In genomic region chr3:84952135-84952534, GRCm38 (mm10) we compare ENCODE assay signal across 8 mouse cellular contexts.
DNase-seq lines count a peak whose midpoint lies in the region; ATAC-seq lines count a peak whose summit lies in the region.

No protein-coding gene starts in this region.

- DNase-seq in adrenal gland, adult 8-10 months: peak; percentile 68
- peak; percentile 87 for DNase-seq in embryonic facial prominence, embryonic 11.5 days (ENCODE audit: low spot score)
- DNase-seq in heart, embryonic 10.5 days (ENCODE audit: low spot score): peak; percentile 76
- DNase-seq in limb, embryonic 11.5 days (ENCODE audit: low spot score): peak; percentile 65
- DNase-seq in neural tube, embryonic 10.5 days (ENCODE audit: extremely low spot score, low spot score): peak; percentile 73
- DNase-seq in testis, postnatal 14 days (ENCODE audit: low spot score): peak; percentile 63

- H3K27ac ChIP-seq in embryonic facial prominence, embryonic 11.5 days (replicated peaks; ENCODE audit: low read depth, low read length): 0 out of 2 replicates have a peak overlapping the region, but pooled peaks have one; percentile 41
- peak overlapping the region; percentile 67; the same call in 1 of the 2 replicates for H3K27ac ChIP-seq in heart, embryonic 10.5 days
- peak overlapping the region; percentile 34; the same call in 1 of the 2 replicates for H3K27ac ChIP-seq in kidney, embryonic 14.5 days (ENCODE audit: low read depth, low read length)
- H3K27ac ChIP-seq in limb, embryonic 11.5 days (replicated peaks; ENCODE audit: low read depth, low read length): no peak overlapping the region

- H3K4me3 ChIP-seq in embryonic facial prominence, embryonic 11.5 days (ENCODE audit: low read depth, low read length): peak overlapping the region; percentile 33
- H3K4me3 ChIP-seq in heart, embryonic 10.5 days: peak overlapping the region; percentile 51
- H3K4me3 ChIP-seq in kidney, embryonic 14.5 days (ENCODE audit: low read length): peak overlapping the region; percentile 45
- peak overlapping the region; percentile 9; the same call in 1 of the 2 replicates for H3K4me3 ChIP-seq in limb, embryonic 11.5 days (ENCODE audit: low read depth, low read length)

- H3K4me2 ChIP-seq in embryonic facial prominence, embryonic 11.5 days (ENCODE audit: low read depth, low read length): peak overlapping the region; percentile 60
- peak overlapping the region; percentile 52 for H3K4me2 ChIP-seq in kidney, embryonic 14.5 days (replicated peaks; ENCODE audit: low read depth, low read length)
- H3K4me2 ChIP-seq in limb, embryonic 11.5 days (ENCODE audit: low read depth, severe bottlenecking): peak overlapping the region; percentile 42; the same call in 1 of the 2 replicates

- H3K4me1 ChIP-seq in embryonic facial prominence, embryonic 11.5 days (ENCODE audit: control insufficient read depth, insufficient read depth, low read length): no peaks in the 10 kb centered on the region
- H3K4me1 ChIP-seq in heart, embryonic 10.5 days: peaks cover 13% of the 10 kb centered on the region
- H3K4me1 ChIP-seq in kidney, embryonic 14.5 days (ENCODE audit: control insufficient read depth, insufficient read depth, low read length): peaks cover 5% of the 10 kb centered on the region; the same call in 1 of the 2 replicates
- 0 out of 2 replicates have a peak, but pooled peaks cover 2% of the 10 kb centered on the region for H3K4me1 ChIP-seq in limb, embryonic 11.5 days (ENCODE audit: control insufficient read depth, insufficient read depth, low read length)

- H3K36me3 ChIP-seq in embryonic facial prominence, embryonic 11.5 days (replicated peaks; ENCODE audit: control insufficient read depth, insufficient read depth, low read depth, low read length): no peaks in the 10 kb centered on the region
- no peaks in the 10 kb centered on the region for H3K36me3 ChIP-seq in heart, embryonic 10.5 days
- H3K36me3 ChIP-seq in kidney, embryonic 14.5 days (ENCODE audit: control insufficient read depth, insufficient read depth, low read length): no peaks in the 10 kb centered on the region
- H3K36me3 ChIP-seq in limb, embryonic 11.5 days (ENCODE audit: control insufficient read depth, insufficient read depth, low read length): no peaks in the 10 kb centered on the region

- WGBS in embryonic facial prominence, embryonic 11.5 days: 7% methylated on average over 13 of the region's 13 CpGs
- WGBS in heart, embryonic 10.5 days: 49% methylated on average over 13 of the region's 13 CpGs
- 7% methylated on average over 13 of the region's 13 CpGs for WGBS in kidney, embryonic 14.5 days
- WGBS in limb, embryonic 11.5 days: 17% methylated on average over 13 of the region's 13 CpGs

- no peaks in the 10 kb centered on the region for H3K9me3 ChIP-seq in embryonic facial prominence, embryonic 11.5 days (replicated peaks; ENCODE audit: control insufficient read depth, low read length)
- H3K9me3 ChIP-seq in heart, embryonic 10.5 days: no peaks in the 10 kb centered on the region
- H3K9me3 ChIP-seq in kidney, embryonic 14.5 days (ENCODE audit: control insufficient read depth, low read length): no peaks in the 10 kb centered on the region
- no peaks in the 10 kb centered on the region for H3K9me3 ChIP-seq in limb, embryonic 11.5 days (ENCODE audit: control insufficient read depth, low read length)

- H3K9ac ChIP-seq in embryonic facial prominence, embryonic 11.5 days (replicated peaks; ENCODE audit: low read length): peak overlapping the region; percentile 50; the same call in 1 of the 2 replicates
- no peak overlapping the region for H3K9ac ChIP-seq in kidney, embryonic 14.5 days (ENCODE audit: low read depth, low read length)
- no peak overlapping the region for H3K9ac ChIP-seq in limb, embryonic 11.5 days (ENCODE audit: low read length)

- H3K27me3 ChIP-seq in embryonic facial prominence, embryonic 11.5 days (ENCODE audit: control insufficient read depth, insufficient read depth, low read length): no peaks in the 10 kb centered on the region
- no peaks in the 10 kb centered on the region for H3K27me3 ChIP-seq in heart, embryonic 10.5 days (ENCODE audit: insufficient read depth, poor library complexity, severe bottlenecking)
- no peaks in the 10 kb centered on the region for H3K27me3 ChIP-seq in kidney, embryonic 14.5 days (ENCODE audit: control insufficient read depth, insufficient read depth, low read length)
- no peaks in the 10 kb centered on the region for H3K27me3 ChIP-seq in limb, embryonic 11.5 days (ENCODE audit: control insufficient read depth, insufficient read depth, low read length)

- ATAC-seq in embryonic facial prominence, embryonic 11.5 days (replicated peaks; ENCODE audit: insufficient number of reproducible peaks, low FRiP score, low TSS enrichment, low read depth): peak; percentile 98
- peak; percentile 99 for ATAC-seq in kidney, embryonic 14.5 days (ENCODE audit: low FRiP score, low TSS enrichment)
- ATAC-seq in limb, embryonic 11.5 days (ENCODE audit: insufficient number of reproducible peaks, low FRiP score, low TSS enrichment, low read depth): peak; percentile 84
- no peak for ATAC-seq in CD4-positive, CD25-positive, alpha-beta regulatory T cell, adult 4 months
